Mouse (Mus musculus): ENCODE results near the gene Edar.

Gene Edar

DNA sequence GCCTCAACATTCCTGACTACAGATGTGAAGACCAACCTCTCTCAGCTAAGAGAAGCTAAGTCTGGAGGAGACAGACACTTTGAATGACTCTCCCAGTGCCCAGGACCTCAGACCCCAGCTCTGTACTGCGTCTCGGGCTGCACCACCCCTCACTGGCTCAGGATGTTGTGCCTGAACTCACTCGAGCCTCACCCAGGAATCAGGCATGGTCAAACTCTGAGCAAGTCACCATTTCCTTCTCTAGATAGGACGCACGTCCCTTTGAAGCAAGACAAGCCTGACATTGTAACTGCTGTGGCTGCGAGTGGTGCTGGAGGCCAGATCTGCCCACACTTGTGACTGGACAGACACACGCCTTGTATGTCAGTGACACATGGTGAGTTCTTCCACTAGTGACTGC lies 73.5 kb downstream of the Edar start:
- no peak for DNase-seq (ENCODE audit: low spot score in 2 of 2)

DNA sequence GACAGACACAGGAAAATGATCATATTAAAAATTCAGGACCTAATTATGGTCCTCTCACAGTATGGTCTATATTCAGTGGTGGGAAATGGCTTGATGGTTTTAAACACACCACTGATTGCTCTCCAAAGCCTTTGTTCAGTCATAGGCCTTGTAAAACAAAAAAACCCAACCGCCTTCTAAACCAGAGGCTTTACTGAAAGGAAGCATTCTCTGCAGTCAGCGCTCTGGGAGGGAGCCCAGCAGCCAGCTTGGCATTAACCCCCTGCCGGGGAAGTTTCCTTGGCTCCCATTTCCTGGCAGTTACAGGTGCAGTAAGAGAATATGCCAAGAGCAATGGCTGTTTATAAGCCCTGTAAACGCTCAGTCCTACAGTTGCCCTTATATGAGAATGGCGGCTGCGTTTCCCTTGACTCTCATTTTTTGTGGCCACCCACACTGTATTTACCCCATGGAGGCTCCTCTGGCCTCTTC lies 74.0 kb downstream of the Edar start:
- DNase-seq (ENCODE audit: low spot score in 2 of 2): peak; percentile 26 to 49

DNA sequence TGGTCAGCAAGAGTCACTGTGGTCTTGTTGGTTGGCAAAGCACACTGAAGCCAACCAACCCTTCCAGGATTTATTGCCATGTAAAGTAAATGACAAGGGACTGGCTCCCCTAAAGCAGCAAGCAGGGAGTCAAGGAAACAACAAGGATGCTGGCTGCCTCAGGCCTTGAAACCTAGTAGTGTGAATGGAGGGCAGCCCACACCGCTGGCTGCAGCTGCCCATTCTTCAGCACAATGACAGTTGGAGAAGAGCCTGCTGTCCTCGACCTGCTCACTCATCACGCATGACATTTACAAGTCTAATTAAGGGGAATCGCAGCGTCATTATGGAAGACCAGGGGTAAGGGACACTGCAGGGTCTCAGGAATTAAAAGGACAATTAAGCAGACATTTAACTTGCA lies 74.5 kb downstream of the Edar start:
- no peak for DNase-seq (ENCODE audit: low spot score in 2 of 2)

DNA sequence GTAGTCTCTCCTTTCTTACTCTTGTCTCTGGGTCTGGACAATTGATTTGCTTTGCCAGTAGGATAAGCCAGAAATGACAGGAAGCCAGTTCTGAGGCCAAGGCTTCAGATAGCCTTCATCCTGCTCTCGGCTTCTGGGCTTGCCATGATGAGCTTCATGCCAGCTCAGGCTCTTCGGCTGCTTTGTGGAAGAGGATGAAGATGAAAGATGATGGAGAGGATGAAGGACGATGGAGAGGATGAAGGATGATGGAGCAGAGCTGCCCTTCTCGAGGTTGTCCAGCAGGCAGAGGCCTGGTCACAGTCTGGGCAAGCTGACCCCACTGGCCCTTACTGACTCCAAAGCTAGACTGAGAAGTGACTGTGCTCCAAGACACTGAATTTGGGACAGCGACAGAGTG lies 75.3 kb downstream of the Edar start:
- DNase-seq (ENCODE audit: low spot score in 2 of 2): no peak

DNA sequence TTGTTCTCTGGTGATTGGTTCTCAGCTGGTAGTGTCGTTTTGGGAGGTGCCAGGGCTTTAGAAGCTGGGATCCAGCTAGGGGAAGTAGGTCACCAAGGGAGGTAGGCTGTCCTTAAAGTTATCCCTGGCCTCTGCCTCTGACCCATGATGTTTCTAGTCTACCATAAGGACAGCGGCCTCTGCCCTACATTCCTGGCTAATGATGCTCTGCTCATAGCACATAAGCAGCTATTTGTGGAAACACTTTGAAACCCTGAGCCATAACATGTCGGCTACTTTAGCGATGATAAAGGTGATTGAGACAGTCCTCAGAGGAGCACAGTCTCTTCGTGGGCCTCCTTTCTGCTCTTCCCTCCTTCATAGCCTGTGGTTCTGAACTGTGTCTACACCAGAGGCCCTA lies 79.6 kb downstream of the Edar start:
- no peak for DNase-seq (ENCODE audit: low spot score in 2 of 2)

DNA sequence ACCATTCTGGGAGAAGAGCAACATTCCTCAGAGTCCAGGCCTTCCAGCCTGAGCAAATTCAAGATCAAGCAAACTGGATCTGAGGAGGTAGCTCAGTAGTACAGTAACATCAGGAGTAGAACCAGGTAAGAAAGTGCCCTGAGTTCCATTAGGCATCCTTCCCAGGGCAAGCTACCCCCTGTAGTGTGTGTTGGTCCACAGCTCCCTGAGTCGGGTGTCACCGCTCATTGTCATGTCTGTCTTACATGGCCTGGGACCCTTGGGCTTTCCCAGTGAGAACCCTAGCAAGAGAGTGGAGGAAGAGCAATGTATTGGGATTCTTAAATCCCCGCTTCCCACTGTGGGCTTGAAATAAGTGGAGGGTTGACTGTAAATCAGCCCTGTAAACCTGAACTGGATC lies 80.3 kb downstream of the Edar start:
- DNase-seq (ENCODE audit: low spot score in 2 of 2): no peak

DNA sequence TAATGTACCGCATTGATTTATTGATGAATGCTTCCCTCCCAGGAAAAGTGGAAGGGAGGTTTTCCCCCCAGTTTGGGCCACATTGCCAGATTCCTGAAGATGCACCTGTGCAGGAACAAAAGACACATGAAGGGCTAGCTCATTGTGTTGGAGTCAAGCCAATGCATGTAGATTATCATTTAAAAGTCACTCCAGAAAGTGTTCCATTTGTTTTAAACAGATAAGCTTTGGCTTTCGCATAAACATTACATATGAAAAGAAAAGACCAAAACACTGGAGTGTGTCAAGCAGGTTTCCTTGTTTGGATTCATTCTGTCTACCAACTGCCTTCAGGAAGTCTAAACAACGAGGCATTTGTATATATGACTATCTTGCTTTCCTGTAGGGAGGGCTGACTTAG lies 81.0 kb downstream of the Edar start:
- DNase-seq (ENCODE audit: low spot score in 2 of 2): no peak

DNA sequence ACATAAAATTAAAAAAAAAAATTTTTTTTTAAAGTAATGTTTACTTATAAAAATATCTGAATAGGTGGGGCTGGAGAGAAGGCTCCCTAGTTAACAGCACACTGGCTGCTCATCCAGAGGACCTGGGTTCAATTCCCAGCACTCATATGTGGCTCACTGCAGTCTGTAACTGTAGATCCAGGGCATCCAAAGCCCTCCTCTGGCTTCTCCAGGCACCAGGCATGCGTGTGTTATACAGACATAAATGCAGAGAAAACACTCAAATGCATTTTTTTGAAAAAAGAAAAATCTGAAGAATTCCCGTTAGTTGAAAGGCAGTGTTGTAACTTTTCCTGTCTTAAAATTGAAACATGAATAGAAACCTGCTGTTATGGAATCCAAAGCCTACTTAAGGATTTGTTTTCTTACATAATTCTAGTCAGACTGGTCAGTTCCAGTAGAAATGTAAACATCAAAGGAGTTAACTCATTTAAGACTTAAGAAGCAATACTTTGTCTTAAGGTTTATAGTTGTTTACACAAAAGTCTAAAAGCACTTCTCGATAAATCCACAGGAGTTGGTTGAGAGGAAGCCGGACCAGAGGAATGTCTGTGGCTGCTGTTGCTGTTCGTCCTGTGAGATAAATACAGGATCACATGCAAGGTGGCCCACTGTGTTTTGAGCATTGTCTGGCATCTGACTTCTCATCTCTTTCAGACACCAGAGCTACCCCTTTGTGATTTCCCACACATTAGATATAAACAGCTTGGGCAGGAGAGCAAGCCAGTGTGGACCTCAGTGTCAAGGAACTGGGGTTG lies 89.8 kb downstream of the Edar start:
- DNase-seq (ENCODE audit: low spot score in 2 of 2): no peak

DNA sequence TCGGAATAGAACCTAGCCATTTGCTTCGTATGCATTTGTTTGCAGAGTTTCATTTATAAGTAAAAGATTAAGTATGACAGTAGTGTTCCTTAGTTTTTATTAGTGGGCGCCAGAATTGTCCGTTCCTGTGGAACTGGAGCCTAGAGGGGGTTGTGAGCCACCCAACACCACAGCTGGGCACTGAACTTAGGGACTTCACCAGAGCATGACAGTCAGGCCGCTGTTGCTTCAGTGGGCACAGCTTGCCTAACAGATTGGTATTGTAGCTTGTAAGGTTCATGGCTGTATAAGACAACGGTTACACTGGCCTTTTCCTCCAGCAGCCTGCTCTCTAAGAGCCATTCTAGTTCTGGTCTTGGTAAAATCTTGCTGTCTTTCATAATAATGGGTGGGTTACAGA lies 114.9 kb downstream of the Edar start:
- no peak for DNase-seq (ENCODE audit: low spot score in 2 of 2)

DNA sequence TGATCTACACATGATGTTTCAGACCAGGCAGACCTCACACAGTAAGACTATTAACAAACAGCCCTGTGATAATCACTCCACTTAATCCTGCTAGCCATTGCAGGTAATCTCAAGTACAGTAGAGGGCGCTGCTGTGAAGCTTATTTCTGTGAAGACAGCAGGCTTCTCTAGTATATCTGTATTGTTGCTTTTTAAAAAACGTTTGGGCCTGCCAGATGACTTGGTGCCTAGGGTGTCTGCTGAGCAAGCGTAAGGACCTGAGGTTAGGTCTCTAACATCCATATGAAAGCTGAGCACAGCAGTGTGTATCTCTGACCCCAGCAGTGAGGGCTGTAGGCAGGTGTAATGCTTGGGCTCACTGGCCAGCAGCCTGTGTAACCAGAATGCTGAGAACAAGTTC lies 115.6 kb downstream of the Edar start:
- DNase-seq (ENCODE audit: low spot score in 2 of 2): peak; percentile 41 to 48

DNA sequence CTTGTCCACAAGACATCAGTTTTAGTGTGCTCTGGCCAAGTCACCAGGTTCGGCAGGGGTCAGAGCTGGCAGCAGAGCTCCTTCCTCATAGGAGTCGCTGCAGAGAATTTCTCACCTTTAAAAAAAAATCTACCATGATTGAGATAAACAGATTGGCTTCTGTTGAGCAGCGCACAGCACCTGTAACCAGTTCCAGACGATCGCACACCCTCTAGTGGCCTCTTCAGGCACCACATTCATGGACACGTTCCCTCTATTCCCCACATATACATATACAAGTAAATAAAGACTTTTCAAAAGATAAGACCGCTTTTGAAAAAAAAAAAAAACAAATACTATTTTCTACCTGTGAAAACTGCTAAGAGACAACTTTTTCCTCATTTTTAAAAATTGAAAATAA lies 116.4 kb downstream of the Edar start:
- DNase-seq (ENCODE audit: low spot score in 2 of 2): peak; percentile 62 to 67

DNA sequence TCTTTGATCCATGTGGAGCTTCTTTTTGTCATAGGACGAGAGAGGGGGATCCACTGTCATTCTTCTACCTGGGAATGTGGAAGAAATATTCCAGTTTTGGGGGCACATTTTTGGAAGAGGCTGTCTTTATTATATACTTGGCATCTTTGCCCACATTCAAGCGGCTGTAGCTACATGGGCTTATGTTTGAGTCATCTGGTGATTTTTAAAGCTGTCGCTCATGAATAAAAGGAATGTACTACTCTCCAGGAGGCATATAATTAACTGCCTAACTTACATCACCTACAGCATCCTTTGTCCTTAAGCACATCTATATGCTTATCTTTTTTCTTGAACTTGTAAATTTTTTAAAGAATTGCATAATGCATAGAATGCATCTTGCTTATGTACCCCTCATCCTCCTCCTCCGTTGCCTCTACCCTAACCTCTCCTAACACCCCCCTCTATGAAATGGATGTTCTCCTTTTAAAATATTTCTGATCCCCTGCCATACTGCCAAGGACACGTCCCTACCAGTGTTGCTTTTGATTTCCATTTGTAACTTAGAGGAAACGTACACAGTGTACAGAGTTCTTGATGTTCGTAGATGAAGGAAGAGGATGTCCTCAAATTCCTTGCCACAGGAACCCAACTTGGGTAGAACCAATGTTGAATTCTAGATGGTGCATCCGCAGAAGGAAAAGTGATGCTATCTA lies 120.6 kb downstream of the Edar start:
- no peak for DNase-seq (ENCODE audit: low spot score in 2 of 2)
